In genomic region chr7:17007300-17007699, GRCm38 (mm10) we compare ENCODE assay signal across 9 mouse cellular contexts. TPM values are rescaled to one million over a fixed set of nuclear protein-coding genes. Genes with fewer than 3 reads are reported as not detected.
DNase-seq lines count a peak whose midpoint lies in the region; ATAC-seq and TF ChIP-seq lines count a peak whose summit lies in the region.
"Had no signal": no experiment of that assay in that cellular context is flagged by ENCODE, and none has a peak within 500 bp of the region (broad histone marks: within the 10 kb centered on the region; RNA-seq: fewer than 3 reads in every experiment).

No protein-coding gene starts in this region.

- peaks cover 11% of the 10 kb centered on the region for H3K4me1 ChIP-seq in heart, adult 2 months (ENCODE audit: control insufficient read depth, insufficient read depth, low read length)
- H3K4me1 ChIP-seq: embryonic facial prominence, embryonic 12.5 days had no signal

- H3K36me3 ChIP-seq in heart, adult 2 months (ENCODE audit: control insufficient read depth, insufficient read depth, low read length), result no peaks in the 10 kb centered on the region

- no peak overlapping the region for H3K27ac ChIP-seq in heart, adult 2 months
- H3K27ac ChIP-seq: embryonic facial prominence, embryonic 12.5 days had no signal

- WGBS in heart, adult 2 months, result 66% methylated on average over 4 of the region's 4 CpGs

- H3K27me3 ChIP-seq in heart, adult 2 months (ENCODE audit: control insufficient read depth, insufficient read depth, low read length), result no peaks in the 10 kb centered on the region
- H3K27me3 ChIP-seq: embryonic facial prominence, embryonic 12.5 days had no signal

- no peak for TF ChIP-seq POLR2A in heart, adult 2 months (IDR thresholded peaks at IDR 0.05; ENCODE audit: insufficient read depth, low read depth, low read length)

- no peak overlapping the region for H3K4me3 ChIP-seq in heart, adult 2 months
- H3K4me3 ChIP-seq: embryonic facial prominence, embryonic 12.5 days had no signal

- no peak for DNase-seq in heart, adult 2 months
- no peak for DNase-seq in heart, postnatal 36 days
- peak; percentile 38 to 43 for DNase-seq in B cell, adult 2 months
- peak; percentile 58 to 65 for DNase-seq in cerebellum, postnatal 14 days
- DNase-seq in ovary, adult 18-20 months (ENCODE audit: low spot score), result no peak
- no peak for DNase-seq in layer of hippocampus, adult 18-20 months (ENCODE audit: low spot score in 2 of 2)
- no peak for DNase-seq in urinary bladder, postnatal 10 days (ENCODE audit: low spot score)

- TF ChIP-seq CTCF in heart, adult 2 months (IDR thresholded peaks at IDR 0.05), result peak; percentile 71

- H3K79me2 ChIP-seq in heart, adult 2 months (replicated peaks; ENCODE audit: control insufficient read depth, insufficient read depth, low read length), result no peaks in the 10 kb centered on the region

- TF ChIP-seq EP300 in heart, adult 2 months (IDR thresholded peaks at IDR 0.05; ENCODE audit: insufficient read depth, low read depth, low read length), result 0 out of 2 replicates have a peak, but pooled peaks have one; percentile 46

- intact Hi-C loops in heart, adult 2 months (cut with DNase I), result no loop called here
- intact Hi-C loops in heart, postnatal 36 days (cut with DNase I), result no loop called here

- ATAC-seq in megakaryocyte progenitor cell, adult 5-6 weeks (replicated peaks; ENCODE audit: poor library complexity), result peak; percentile 83

- H3K9ac ChIP-seq in heart, adult 2 months (ENCODE audit: low read depth, low read length), result no peak overlapping the region
- H3K9ac ChIP-seq: embryonic facial prominence, embryonic 12.5 days had no signal

RNA-seq across cellular contexts. Expression of gene Ccdc8, which starts 14.8 kb away (rescaled TPM):
- total RNA-seq in heart, adult 2 months (2021), result 1 to 10 TPM; 4.0 to 4.4 TPM
- 2.7 and 4.2 TPM in 2 replicates for polyA plus RNA-seq in heart, adult 2 months (2012; rRNA removed)
- total RNA-seq in heart, postnatal 36 days (2021), result 1 to 10 TPM; 5.9 to 6.3 TPM
- total RNA-seq in megakaryocyte progenitor cell, adult 5-6 weeks (2015), result 1.1 and 1.3 TPM in 2 replicates
- 3.8 and 6.0 TPM in 2 replicates for total RNA-seq in megakaryocyte progenitor cell, adult 5-6 weeks (2017)
- 1 to 10 TPM; 1.8 to 2.1 TPM for total RNA-seq in layer of hippocampus, adult 18-20 months (2021)

RNA-seq across cellular contexts. Expression of gene Ppp5c, which starts 20.4 kb away (rescaled TPM):
- total RNA-seq in heart, adult 2 months (2021), result 100 to 1,000 TPM in 1 of 2 experiments, 10 to 100 TPM in 1; 89.0 to 104 TPM
- 157 and 163 TPM in 2 replicates for polyA plus RNA-seq in heart, adult 2 months (2012; rRNA removed)
- total RNA-seq in heart, postnatal 36 days (2021), result 100 to 1,000 TPM; 107 to 109 TPM
- 74.8 and 80.5 TPM in 2 replicates for total RNA-seq in megakaryocyte progenitor cell, adult 5-6 weeks (2015)
- total RNA-seq in megakaryocyte progenitor cell, adult 5-6 weeks (2017), result 68.3 and 78.9 TPM in 2 replicates
- total RNA-seq in layer of hippocampus, adult 18-20 months (2021), result 100 to 1,000 TPM; 146 to 147 TPM

RNA-seq across cellular contexts. Expression of gene Gm42372, which starts 24.4 kb away (rescaled TPM):
- not detected for total RNA-seq in heart, adult 2 months (2021)
- polyA plus RNA-seq in heart, adult 2 months (2012; rRNA removed), result 0.03 TPM in 1 of 2 replicates, not detected in the other
- total RNA-seq in heart, postnatal 36 days (2021), result not detected
- total RNA-seq in megakaryocyte progenitor cell, adult 5-6 weeks (2015), result 0.67 TPM in 1 of 2 replicates, not detected in the other
- total RNA-seq in megakaryocyte progenitor cell, adult 5-6 weeks (2017), result 0.20 TPM in 1 of 2 replicates, not detected in the other
- 10 to 100 TPM; 53.4 to 54.0 TPM for total RNA-seq in layer of hippocampus, adult 18-20 months (2021)

RNA-seq across cellular contexts. Expression of gene Pnmal1, which starts 47.8 kb away (rescaled TPM):
- total RNA-seq in heart, adult 2 months (2021), result under 1 TPM in 1 of 2 experiments, not detected in 1; 0.11 TPM
- polyA plus RNA-seq in heart, adult 2 months (2012; rRNA removed), result 0.06 TPM in 2 replicates
- total RNA-seq in heart, postnatal 36 days (2021), result not detected
- total RNA-seq in megakaryocyte progenitor cell, adult 5-6 weeks (2015), result not detected in 2 replicates
- total RNA-seq in megakaryocyte progenitor cell, adult 5-6 weeks (2017), result not detected in 2 replicates
- total RNA-seq in layer of hippocampus, adult 18-20 months (2021), result 100 to 1,000 TPM; 118 to 134 TPM

RNA-seq across cellular contexts. Expression of gene Hif3a, which starts 54.9 kb away (rescaled TPM):
- total RNA-seq in heart, adult 2 months (2021), result 1 to 10 TPM; 1.9 to 3.0 TPM
- polyA plus RNA-seq in heart, adult 2 months (2012; rRNA removed), result 1.6 and 2.5 TPM in 2 replicates
- total RNA-seq in heart, postnatal 36 days (2021), result 1 to 10 TPM; 2.5 to 2.6 TPM
- total RNA-seq in megakaryocyte progenitor cell, adult 5-6 weeks (2015), result 1.6 and 2.1 TPM in 2 replicates
- total RNA-seq in megakaryocyte progenitor cell, adult 5-6 weeks (2017), result 0.21 and 0.78 TPM in 2 replicates
- total RNA-seq in layer of hippocampus, adult 18-20 months (2021), result 10 to 100 TPM in 1 of 2 experiments, 1 to 10 TPM in 1; 8.3 to 13.1 TPM

Comparison
In these comparisons a context has a peak if more than half of its experiments do, and no peak if none do; other contexts are left out.
1. DNase-seq: peak in B cell, adult 2 months (2 of 2) and cerebellum, postnatal 14 days (2 of 2); none in heart, adult 2 months (0 of 2), heart, postnatal 36 days (0 of 2), ovary, adult 18-20 months (single experiment), layer of hippocampus, adult 18-20 months (0 of 2) and urinary bladder, postnatal 10 days (single experiment).
2. RNA of gene Gm42372, which starts 24.4 kb away (total RNA-seq): 53.4 to 54.0 TPM in layer of hippocampus, adult 18-20 months; 0.20 to 0.67 TPM in megakaryocyte progenitor cell, adult 5-6 weeks, not detected in heart, adult 2 months and not detected in heart, postnatal 36 days; every median in the first group is over 10 times any median in the second.